Mouse (Mus musculus) CH12.LX (cell line): ENCODE data around the gene Tagln2.

Experiments
- CTCF ChIP-seq, 2 experiments: IDR thresholded peaks in 1 of 2; conservative IDR thresholded peaks in 1 of 2; 2 replicates each; pipeline ENCODE4 v1.5.1; 2011 to 2012; ENCODE audit warnings: low read depth in 2 of 2, low read length in 2 of 2, improper control_type of control experiment in 1 of 2, inconsistent platforms in 1 of 2, mild to moderate bottlenecking in 1 of 2, moderate library complexity in 1 of 2
- MAX ChIP-seq: IDR thresholded peaks from 2 replicates; pipeline ENCODE4 v1.6.1; 2011; ENCODE audit warnings: low read length, improper control_type of control experiment
- MXI1 ChIP-seq: IDR thresholded peaks from 2 replicates; pipeline ENCODE4 v1.6.1; 2011; ENCODE audit warnings: mild to moderate bottlenecking, low read depth, low read length, improper control_type of control experiment

- no peak for TF ChIP-seq CTCF (conservative IDR thresholded peaks at IDR 0.05 in 1 of 2, IDR thresholded peaks at IDR 0.05 in 1 of 2; ENCODE audit: low read depth in 2 of 2, low read length in 2 of 2)
- no peak for TF ChIP-seq MXI1
- no peak for TF ChIP-seq MAX
These were observed 7.8 kb upstream of the Tagln2 start for GRCm38 (mm10) chr1:172492047-172492446.
